Mouse (Mus musculus) liver, adult 2 months (tissue): ENCODE measurements around the gene Bcar3.

ENCODE experiments used
- CTCF ChIP-seq: fragments of 200-500 bp; IDR thresholded peaks from 2 replicates; pipeline ENCODE4 v1.5.1; 2011; ENCODE audit warnings: low read depth, low read length, control low read depth
- POLR2A ChIP-seq: fragments of 200-500 bp; IDR thresholded peaks from 2 replicates; pipeline ENCODE4 v1.6.1; 2011; ENCODE audit warnings: low read length, control low read depth; ENCODE audit not compliant: insufficient read depth; ENCODE audit errors: extremely low read depth

- TF ChIP-seq CTCF = no peak
- no peak for TF ChIP-seq POLR2A
Observed at GRCm38 (mm10) chr3:122512725-122513375, 218.9 kb downstream of the Bcar3 start.
